Mouse (Mus musculus) lung, postnatal 0 days (tissue): ENCODE measurements at regions not wholly inside any gene's neighbourhood (a gene's known extent, or its start where the extent isn't known, plus 50 kb on each side); places are given as distances from the start of the nearest gene placed in this dataset.

ENCODE experiments used
- ATAC-seq: fragments of 200-750 bp; cut with Nextera tagmentation; 2 replicates; pipeline ENCODE4 v1.8.0; 2017; ENCODE audit warnings: moderate library complexity
- DNase-seq: peaks from one replicate; pipeline ENCODE4 v3.0.0-alpha.2; 2016; ENCODE audit warnings: low spot score
- H3K27ac ChIP-seq: fragments of 300-500 bp; sonication (generic); 2 replicates; pipeline ENCODE4 v1.5.1; 2014; ENCODE audit warnings: antibody characterized with exemption, mild to moderate bottlenecking, low read length, mixed read lengths
- H3K27me3 ChIP-seq: fragments of 300-500 bp; sonication (generic); replicated peaks from 2 replicates; pipeline ENCODE4 v1.6.1; 2014; ENCODE audit warnings: low read length, mixed read lengths; ENCODE audit not compliant: insufficient read depth
- H3K36me3 ChIP-seq: fragments of 300-500 bp; sonication (generic); 2 replicates; pipeline ENCODE4 v1.6.1; 2014; ENCODE audit warnings: low read length, mixed read lengths; ENCODE audit not compliant: insufficient read depth
- H3K4me1 ChIP-seq: fragments of 300-500 bp; sonication (generic); 2 replicates; pipeline ENCODE4 v1.6.1; 2014; ENCODE audit warnings: antibody characterized with exemption, low read depth, low read length, mixed read lengths; ENCODE audit not compliant: insufficient read depth
- H3K4me2 ChIP-seq: fragments of 300-500 bp; sonication (generic); replicated peaks from 2 replicates; pipeline ENCODE4 v1.6.1; 2014; ENCODE audit warnings: low read depth, mild to moderate bottlenecking, low read length, moderate library complexity, mixed read lengths
- H3K4me3 ChIP-seq: fragments of 300-500 bp; sonication (generic); 2 replicates; pipeline ENCODE4 v1.5.1; 2014; ENCODE audit warnings: low read depth, low read length
- H3K9ac ChIP-seq: fragments of 300-500 bp; sonication (generic); replicated peaks from 2 replicates; pipeline ENCODE4 v1.6.1; 2014; ENCODE audit warnings: low read depth, mild to moderate bottlenecking
- H3K9me3 ChIP-seq: fragments of 300-500 bp; sonication (generic); 2 replicates; pipeline ENCODE4 v1.6.1; 2016; ENCODE audit warnings: low read length, mixed read lengths
- CTCF ChIP-seq: IDR thresholded peaks from 2 replicates; pipeline ENCODE4 v1.5.1; 2016; ENCODE audit warnings: antibody characterized with exemption, mild to moderate bottlenecking
- EP300 ChIP-seq: IDR thresholded peaks from 2 replicates; pipeline ENCODE4 v1.6.1; 2016; ENCODE audit warnings: antibody characterized with exemption, mild to moderate bottlenecking, control low read depth
- WGBS: fragments of 180-500 bp; shearing (Covaris S2); extraction: QIAGEN DNeasy Blood & Tissue Kit; methylation state at CpG from one replicate; pipeline ENCODE4 v1.1.7; 2014; 5-methylcytosine and 5-hydroxymethylcytosine counted together

GRCm38 (mm10) chr1:124227091-124227490, 181.7 kb upstream of the Dpp10 start:
- DNase-seq (peak; percentile 17), ATAC-seq (peak; percentile 35)
- no peak overlapping the region for H3K9ac ChIP-seq
- no peaks in the 10 kb centered on the region for H3K36me3 ChIP-seq
- TF ChIP-seq CTCF (no peak), EP300 (no peak)
- H3K27me3 ChIP-seq = no peaks in the 10 kb centered on the region
- H3K4me2 ChIP-seq = no peak overlapping the region
- no peaks in the 10 kb centered on the region for H3K4me1 ChIP-seq
- no peak overlapping the region for H3K4me3 ChIP-seq
- no peak overlapping the region for H3K27ac ChIP-seq
- WGBS = 38% methylated on average over 2 of the region's 2 CpGs
- no peaks in the 10 kb centered on the region for H3K9me3 ChIP-seq
